Mouse (Mus musculus) limb, embryonic 13.5 days (tissue): Measurements from ENCODE around the gene Rad51d. TPM values are rescaled to one million over a fixed set of nuclear protein-coding genes. Genes with fewer than 3 reads are reported as not detected.

ENCODE experiments used
- ATAC-seq: fragments of 200-750 bp; cut with Nextera tagmentation; 2 replicates; pipeline ENCODE4 v1.8.0; 2017; ENCODE audit warnings: low read depth, moderate number of reproducible peaks, moderate TSS enrichment; ENCODE audit not compliant: low FRiP score
- H3K27ac ChIP-seq: fragments of 300-500 bp; sonication (generic); 2 replicates; pipeline ENCODE4 v1.5.1; 2015; ENCODE audit warnings: inconsistent platforms, mild to moderate bottlenecking, moderate library complexity
- H3K27me3 ChIP-seq: fragments of 300-500 bp; sonication (generic); 2 replicates; pipeline ENCODE4 v1.6.1; 2015; ENCODE audit warnings: mild to moderate bottlenecking, inconsistent platforms
- H3K36me3 ChIP-seq: fragments of 300-500 bp; sonication (generic); 2 replicates; pipeline ENCODE4 v1.6.1; 2015; ENCODE audit warnings: inconsistent platforms, mild to moderate bottlenecking, moderate library complexity
- H3K4me1 ChIP-seq: fragments of 300-500 bp; sonication (generic); 2 replicates; pipeline ENCODE4 v1.6.1; 2015; ENCODE audit warnings: inconsistent platforms
- H3K4me2 ChIP-seq: fragments of 300-500 bp; sonication (generic); replicated peaks from 2 replicates; pipeline ENCODE4 v1.6.1; 2015; ENCODE audit warnings: inconsistent platforms, mild to moderate bottlenecking, moderate library complexity
- H3K4me3 ChIP-seq: fragments of 300-500 bp; sonication (generic); 2 replicates; pipeline ENCODE4 v1.5.1; 2015; ENCODE audit warnings: moderate library complexity, mild to moderate bottlenecking, inconsistent platforms
- H3K9ac ChIP-seq: fragments of 300-500 bp; sonication (generic); 2 replicates; pipeline ENCODE4 v1.6.1; 2015; ENCODE audit warnings: mild to moderate bottlenecking, inconsistent platforms
- H3K9me3 ChIP-seq: fragments of 300-500 bp; sonication (generic); 2 replicates; pipeline ENCODE4 v1.6.1; 2016; ENCODE audit warnings: inconsistent platforms
- WGBS: fragments of 180-500 bp; shearing (Covaris S2); methylation state at CpG from one replicate; pipeline ENCODE4 v1.1.7; 2015; 5-methylcytosine and 5-hydroxymethylcytosine counted together
- polyA plus RNA-seq: library from polyadenylated mRNA; unstranded; fragments of >200 nt; fragmentation: Nextera tagmentation; extraction: Ambion mirVana; gene quantifications from 2 replicates; pipeline ENCODE4 v1.2.1, GENCODE M21; 2015

Rad51d gene
- polyA plus RNA-seq, 1 experiment from 2014 or later: 12.6 TPM

DNA sequence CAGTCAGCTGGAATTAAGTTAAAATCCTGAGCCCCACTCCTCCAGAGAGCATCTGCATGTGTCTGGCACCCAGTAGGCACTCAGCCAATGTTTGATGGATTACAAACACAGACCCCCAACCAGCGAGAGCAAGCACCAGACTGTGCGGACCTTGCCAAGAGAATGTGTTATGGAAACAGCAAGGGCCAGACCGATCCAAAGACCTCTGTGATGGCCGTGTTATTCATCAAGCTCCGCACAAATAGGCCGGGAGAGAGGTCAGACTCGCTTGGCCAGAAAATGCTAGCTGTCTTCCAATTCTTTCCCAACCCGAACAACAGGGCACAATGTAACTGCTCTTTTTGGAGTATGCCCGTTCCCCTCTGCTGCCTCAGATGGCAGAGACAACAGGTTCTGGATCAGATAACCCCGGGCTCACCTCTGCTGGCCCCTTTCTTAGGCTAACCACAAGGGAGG, 1.9 kb downstream of the Rad51d start:
- H3K27ac ChIP-seq: no peak overlapping the region
- H3K4me3 ChIP-seq: no peak overlapping the region
- no peaks in the 10 kb centered on the region for H3K9me3 ChIP-seq
- H3K9ac ChIP-seq: no peak overlapping the region
- 68% methylated on average over 10 of the region's 10 CpGs for WGBS
- H3K4me1 ChIP-seq: peaks cover 19% of the 10 kb centered on the region
- H3K27me3 ChIP-seq: peaks cover 15% of the 10 kb centered on the region; the same call in 1 of the 2 replicates
- H3K4me2 ChIP-seq: no peak overlapping the region
- no peaks in the 10 kb centered on the region for H3K36me3 ChIP-seq
- ATAC-seq: no peak

DNA sequence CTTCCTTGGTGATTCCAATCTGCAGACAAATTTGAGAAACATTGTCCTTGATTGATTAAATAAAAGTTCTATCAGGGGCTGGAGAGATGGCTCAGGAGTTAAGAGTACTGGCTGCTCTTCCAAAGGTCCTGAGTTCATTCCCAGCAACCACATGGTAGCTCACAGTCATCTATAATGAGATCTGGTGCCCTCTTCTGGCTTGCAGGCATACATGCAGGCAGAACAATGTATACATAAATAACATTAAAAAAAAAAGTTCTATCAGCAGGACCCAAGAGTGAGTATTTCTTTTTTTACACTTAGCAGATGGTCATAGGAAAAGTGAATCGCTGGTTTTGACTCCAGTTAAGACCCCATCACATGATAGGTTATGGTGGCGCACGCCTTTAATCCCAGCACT, 3.9 kb downstream of the Rad51d start:
- H3K4me2 ChIP-seq: no peak overlapping the region
- H3K9ac ChIP-seq: no peak overlapping the region
- H3K4me3 ChIP-seq: no peak overlapping the region
- H3K4me1 ChIP-seq: peaks cover 19% of the 10 kb centered on the region
- H3K27ac ChIP-seq: no peak overlapping the region
- H3K36me3 ChIP-seq: no peaks in the 10 kb centered on the region
- no peaks in the 10 kb centered on the region for H3K9me3 ChIP-seq
- WGBS: 87% methylated on average over 3 of the region's 3 CpGs
- peaks cover 3% of the 10 kb centered on the region; the same call in 1 of the 2 replicates for H3K27me3 ChIP-seq
- no peak for ATAC-seq

DNA sequence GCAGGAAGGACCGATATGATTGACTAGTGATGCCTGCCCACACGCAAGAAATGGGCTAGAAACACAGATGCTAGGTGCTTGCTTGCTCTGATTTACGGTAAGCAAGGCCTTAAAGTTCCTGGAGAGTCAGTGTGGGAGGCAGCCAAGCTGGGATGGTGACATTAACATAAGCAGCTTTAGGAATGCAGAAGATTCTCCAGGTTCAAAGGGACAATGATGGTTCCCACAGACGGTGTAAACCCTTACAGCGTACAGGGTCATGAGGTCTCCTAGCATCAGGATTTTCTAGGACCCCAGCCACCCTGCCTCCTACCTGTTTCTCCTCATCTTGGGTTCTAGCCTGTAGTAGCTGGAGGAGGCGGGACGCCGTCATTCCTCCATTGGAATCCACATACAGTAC, 7.2 kb downstream of the Rad51d start:
- Histone ChIP-seq H3K4me1 (0 out of 2 replicates have a peak, but pooled peaks cover under 1% of the 10 kb centered on the region), H3K36me3 (peaks cover 13% of the 10 kb centered on the region), H3K4me2 (no peak overlapping the region), H3K4me3 (no peak overlapping the region), H3K27me3 (no peaks in the 10 kb centered on the region), H3K9ac (no peak overlapping the region), H3K9me3 (no peaks in the 10 kb centered on the region), H3K27ac (no peak overlapping the region)
- 61% methylated on average over 8 of the region's 8 CpGs for WGBS
- ATAC-seq: no peak

DNA sequence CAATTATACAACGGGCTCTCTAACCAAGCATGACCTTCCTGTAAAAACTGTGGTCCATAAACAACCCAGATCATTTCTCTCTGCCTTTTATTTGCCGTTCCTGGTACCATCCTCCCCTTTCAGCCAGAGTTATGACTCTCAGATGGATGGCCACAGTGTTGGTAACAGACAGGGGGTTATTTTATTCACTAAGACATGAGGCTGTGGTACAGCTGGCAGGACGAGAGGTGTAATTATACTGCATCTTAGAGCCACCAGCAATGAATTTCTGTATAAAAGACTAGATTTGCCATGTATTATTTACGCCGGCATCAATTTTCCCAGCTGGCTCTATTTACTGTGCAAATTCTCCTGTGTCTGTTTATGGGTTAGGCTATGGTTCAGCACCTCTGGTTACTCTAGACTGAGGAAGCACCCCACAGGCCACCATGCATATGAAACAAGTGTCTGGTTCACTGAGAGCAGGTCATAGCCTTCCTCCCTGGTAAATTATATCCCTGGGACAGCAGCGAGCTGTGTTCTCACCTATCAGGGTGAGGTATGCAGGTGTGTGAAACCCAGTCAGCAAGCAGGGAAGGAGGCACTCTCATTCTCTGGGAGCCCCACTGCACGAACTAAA, 12.6 kb downstream of the Rad51d start:
- Histone ChIP-seq H3K4me1 (no peaks in the 10 kb centered on the region), H3K27ac (no peak overlapping the region), H3K9me3 (no peaks in the 10 kb centered on the region), H3K4me3 (no peak overlapping the region), H3K9ac (no peak overlapping the region), H3K27me3 (no peaks in the 10 kb centered on the region), H3K4me2 (no peak overlapping the region), H3K36me3 (peaks cover 13% of the 10 kb centered on the region)
- no peak for ATAC-seq
- 71% methylated on average over 7 of the region's 7 CpGs for WGBS

DNA sequence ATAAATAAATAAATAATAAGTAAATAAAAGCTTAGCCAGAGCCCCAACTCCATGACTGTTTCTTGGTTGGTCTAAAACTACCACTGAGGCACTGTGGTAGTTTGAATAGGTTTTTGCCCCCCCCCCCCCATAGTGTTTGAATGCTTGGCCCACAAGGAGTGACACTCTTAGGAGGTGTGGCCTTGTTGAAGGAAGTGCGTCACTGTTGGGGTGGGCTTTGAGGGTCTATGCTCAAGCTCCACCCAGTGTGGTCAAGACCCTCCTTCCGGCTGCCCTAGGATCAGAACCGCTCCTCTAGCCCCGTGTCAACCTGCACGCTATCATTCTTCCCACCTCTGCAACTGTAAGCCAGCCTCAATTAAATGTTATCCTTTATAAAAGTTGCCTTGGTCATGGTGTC, 14.8 kb downstream of the Rad51d start:
- 90% methylated on average over 5 of the region's 5 CpGs for WGBS
- H3K27ac ChIP-seq: no peak overlapping the region
- no peak overlapping the region for H3K4me2 ChIP-seq
- no peak for ATAC-seq
- no peaks in the 10 kb centered on the region for H3K9me3 ChIP-seq
- no peaks in the 10 kb centered on the region for H3K27me3 ChIP-seq
- no peak overlapping the region for H3K9ac ChIP-seq
- no peak overlapping the region for H3K4me3 ChIP-seq
- H3K36me3 ChIP-seq: peaks cover 13% of the 10 kb centered on the region
- no peaks in the 10 kb centered on the region for H3K4me1 ChIP-seq

DNA sequence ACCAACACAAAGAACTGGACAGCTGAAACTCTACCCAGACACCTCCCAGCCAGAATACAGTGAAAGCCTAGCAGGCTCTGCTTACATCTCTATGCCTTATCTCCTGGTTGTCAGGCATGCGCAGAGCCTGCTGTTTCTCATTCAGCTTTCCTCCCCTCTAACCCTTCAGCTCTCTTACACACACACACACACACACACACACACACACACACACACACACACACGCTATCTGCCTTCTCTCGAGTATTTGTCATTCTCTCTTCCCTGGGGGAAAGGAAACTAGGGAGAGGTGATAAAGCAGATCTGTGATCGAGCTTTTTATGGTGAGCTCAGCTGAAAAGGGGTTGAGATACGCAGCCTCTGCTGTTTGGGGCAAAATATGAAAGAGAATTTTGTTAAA, 15.5 kb downstream of the Rad51d start:
- Histone ChIP-seq H3K4me1 (no peaks in the 10 kb centered on the region), H3K27ac (no peak overlapping the region), H3K36me3 (peaks cover 12% of the 10 kb centered on the region), H3K9me3 (no peaks in the 10 kb centered on the region), H3K4me3 (no peak overlapping the region), H3K4me2 (no peak overlapping the region), H3K27me3 (no peaks in the 10 kb centered on the region), H3K9ac (no peak overlapping the region)
- 77% methylated on average over 5 of the region's 5 CpGs for WGBS
- no peak for ATAC-seq

DNA sequence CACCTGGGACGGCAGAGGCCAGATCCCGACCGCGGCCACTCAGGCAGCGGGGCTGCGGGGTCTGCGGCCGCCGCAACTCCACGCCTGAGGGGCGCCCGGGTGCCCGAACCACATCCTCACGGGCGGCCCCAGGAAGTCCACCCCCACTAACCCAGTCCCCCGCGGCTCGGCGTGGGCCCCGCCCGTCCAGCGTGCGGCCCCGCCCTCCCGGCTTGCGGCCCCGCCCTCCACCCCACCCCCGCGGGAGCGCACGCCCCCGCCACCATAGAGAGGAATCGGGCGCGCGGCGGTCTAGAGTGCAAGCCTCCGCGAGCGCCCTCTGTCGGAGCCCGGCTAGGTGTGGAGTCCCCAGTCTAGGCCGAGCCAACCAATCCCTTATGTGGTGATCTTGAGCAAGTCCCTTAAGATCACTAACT, 19.4 kb downstream of the Rad51d start, which contains the start of gene Rffl:
TSS of gene Rffl (minus strand) at position 180 of the 416 bp plus-strand sequence.
- H3K9ac ChIP-seq: peak within 1 kb of the TSS; percentile 81
- H3K27me3 ChIP-seq: no peaks in the 10 kb centered on the region
- H3K4me3 ChIP-seq: peak within 1 kb of the TSS; percentile 85
- H3K27ac ChIP-seq: peak within 1 kb of the TSS; percentile 22; the same call in 1 of the 2 replicates
- no peaks in the 10 kb centered on the region for H3K36me3 ChIP-seq
- no peaks in the 10 kb centered on the region for H3K9me3 ChIP-seq
- peak within 1 kb of the TSS; percentile 77 for H3K4me2 ChIP-seq
- WGBS: under 1% methylated on average over 39 of the region's 43 CpGs
- peak; percentile 97 for ATAC-seq
- H3K4me1 ChIP-seq: peaks cover 6% of the 10 kb centered on the region

DNA sequence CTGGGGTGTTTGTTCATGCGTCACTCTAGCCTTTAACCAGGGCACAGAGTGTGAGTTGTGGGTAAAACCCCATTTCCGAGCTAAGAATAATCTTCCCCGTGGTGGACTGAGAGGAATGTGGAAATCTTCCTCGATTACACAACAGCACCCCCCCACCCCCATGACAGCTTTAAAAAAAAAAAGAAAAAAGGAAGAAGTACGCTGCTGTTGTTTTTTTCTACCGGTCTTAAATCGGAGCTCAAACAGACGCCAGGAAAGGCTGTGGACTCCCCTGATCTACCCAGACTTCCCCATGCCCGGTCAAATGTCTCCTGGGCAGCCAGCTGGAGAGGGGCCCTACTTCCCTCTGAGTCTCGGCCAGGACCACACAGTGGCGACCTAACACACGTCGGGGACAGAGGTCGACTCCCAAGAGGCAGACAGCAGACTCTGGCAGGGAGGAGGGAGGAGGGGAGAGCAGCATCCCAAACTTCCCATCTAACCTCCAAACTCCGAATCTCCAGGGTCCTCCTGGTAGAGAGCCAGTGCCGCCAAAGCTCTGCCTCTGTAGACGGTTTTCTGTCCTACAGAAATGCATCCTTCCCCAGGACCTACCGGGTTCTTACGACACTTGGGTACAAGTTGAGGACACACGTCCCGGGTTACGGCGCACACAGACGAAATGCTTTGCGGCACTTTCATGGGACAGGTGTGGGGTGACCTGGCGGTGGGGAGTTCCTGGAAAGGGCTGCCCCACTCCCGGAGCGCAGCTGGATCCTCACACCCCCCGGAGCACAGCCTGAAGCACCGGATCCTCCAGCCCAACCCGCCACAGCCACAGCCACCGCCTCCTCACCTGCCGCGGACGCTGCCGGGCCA, 20.0 kb downstream of the Rad51d start:
- no peaks in the 10 kb centered on the region for H3K36me3 ChIP-seq
- WGBS: 4% methylated on average over 34 of the region's 36 CpGs
- H3K4me2 ChIP-seq: peak overlapping the region; percentile 77
- peak; percentile 33; the same call in 1 of the 2 replicates for ATAC-seq
- H3K4me3 ChIP-seq: peak overlapping the region; percentile 85
- peaks cover 6% of the 10 kb centered on the region for H3K4me1 ChIP-seq
- peak overlapping the region; percentile 22; the same call in 1 of the 2 replicates for H3K27ac ChIP-seq
- no peaks in the 10 kb centered on the region for H3K27me3 ChIP-seq
- peak overlapping the region; percentile 81 for H3K9ac ChIP-seq
- no peaks in the 10 kb centered on the region for H3K9me3 ChIP-seq

DNA sequence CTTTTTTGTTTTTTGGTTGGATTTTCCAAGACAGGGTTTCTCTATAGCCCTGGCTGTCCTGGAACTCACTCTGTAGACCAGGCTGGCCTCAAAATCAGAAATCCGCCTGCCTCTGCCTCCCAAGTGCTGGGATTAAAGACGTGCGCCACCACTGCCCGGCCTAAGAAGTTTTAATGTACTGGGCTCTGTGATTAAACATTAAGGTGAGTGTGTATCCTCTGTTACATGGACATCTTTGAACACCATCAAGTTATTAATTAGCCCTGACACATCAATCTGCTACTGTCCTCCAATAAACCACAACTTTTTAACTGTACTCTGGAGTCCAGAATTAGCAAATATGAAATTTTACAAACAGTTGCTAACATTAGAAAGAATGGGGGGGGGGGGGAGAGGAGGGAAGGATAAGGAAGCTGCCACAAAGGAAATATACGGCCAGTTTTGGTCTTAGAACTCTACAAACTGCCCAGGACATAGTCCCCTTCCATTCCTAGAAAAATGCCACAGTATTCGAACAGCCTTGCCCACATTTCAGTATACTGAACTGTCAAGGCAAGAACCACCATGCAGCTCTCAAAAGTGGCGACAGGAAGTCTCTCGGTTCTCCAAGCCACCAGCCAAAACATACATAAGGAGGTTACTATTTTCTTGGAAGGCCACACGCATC, 20.8 kb downstream of the Rad51d start:
- Histone ChIP-seq H3K27me3 (no peaks in the 10 kb centered on the region), H3K4me1 (peaks cover 6% of the 10 kb centered on the region), H3K27ac (no peak overlapping the region), H3K4me2 (peak overlapping the region; percentile 77), H3K9ac (peak overlapping the region; percentile 81), H3K36me3 (no peaks in the 10 kb centered on the region), H3K9me3 (no peaks in the 10 kb centered on the region), H3K4me3 (peak overlapping the region; percentile 85)
- no peak for ATAC-seq
- 72% methylated on average over 9 of the region's 9 CpGs for WGBS

DNA sequence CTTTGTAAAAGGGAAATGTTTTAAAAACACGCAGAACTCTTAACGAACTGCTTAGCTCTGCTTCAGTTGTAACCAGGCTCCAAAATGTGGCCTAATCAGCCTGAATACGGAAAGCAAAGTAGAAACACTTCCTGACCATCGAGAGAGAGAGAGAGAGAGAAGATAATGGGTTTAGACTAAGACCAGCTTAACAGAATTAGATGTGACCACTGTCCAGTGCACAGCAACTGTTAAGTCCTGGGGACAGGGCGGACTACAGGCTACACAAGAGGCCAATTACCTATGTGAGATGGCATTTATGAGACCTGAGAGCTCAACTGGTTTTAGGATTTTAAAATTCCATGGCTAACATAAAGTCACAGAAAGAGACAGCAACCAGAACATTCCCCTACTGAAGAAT, 22.5 kb downstream of the Rad51d start:
- Histone ChIP-seq H3K27me3 (no peaks in the 10 kb centered on the region), H3K4me1 (peaks cover 9% of the 10 kb centered on the region), H3K27ac (no peak overlapping the region), H3K9ac (no peak overlapping the region), H3K9me3 (no peaks in the 10 kb centered on the region), H3K4me2 (no peak overlapping the region), H3K4me3 (no peak overlapping the region), H3K36me3 (no peaks in the 10 kb centered on the region)
- ATAC-seq: no peak
- WGBS: 63% methylated on average over 5 of the region's 5 CpGs

DNA sequence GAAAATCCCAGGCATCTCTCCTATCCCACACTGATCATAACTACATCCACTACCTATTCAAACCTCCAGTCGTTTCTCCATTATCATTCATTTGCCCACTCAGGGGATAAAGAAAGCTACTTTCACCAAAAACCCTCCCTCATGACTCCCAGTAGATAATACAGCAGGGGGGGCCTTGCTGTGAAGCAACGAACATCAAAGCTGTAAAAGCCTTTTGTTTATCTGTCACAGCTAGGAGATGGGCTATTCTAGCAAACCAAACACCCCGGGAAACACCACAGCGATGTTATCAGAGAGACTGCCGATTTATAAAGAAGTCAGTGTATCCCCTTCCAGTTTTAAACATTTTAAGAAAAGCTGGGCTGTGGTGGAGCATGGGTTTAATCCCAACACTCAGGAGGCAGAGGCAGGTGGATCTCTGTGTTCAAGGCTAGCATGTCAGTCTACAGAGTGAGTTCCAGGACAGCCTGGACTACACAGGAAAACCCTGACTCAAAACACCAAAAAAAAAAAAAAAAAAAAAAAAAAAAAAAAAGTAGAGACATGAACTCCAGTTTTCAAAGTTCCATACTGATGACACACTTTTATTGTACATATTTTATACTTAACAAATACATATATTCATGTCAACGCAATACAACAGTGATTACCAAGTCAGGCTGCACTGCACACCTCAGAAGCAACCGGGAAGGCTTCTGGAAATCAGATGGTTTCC, 23.4 kb downstream of the Rad51d start:
- ATAC-seq: no peak
- H3K27ac ChIP-seq: no peak overlapping the region
- no peak overlapping the region for H3K4me2 ChIP-seq
- no peaks in the 10 kb centered on the region for H3K9me3 ChIP-seq
- peaks cover 17% of the 10 kb centered on the region for H3K4me1 ChIP-seq
- 33% methylated on average over 7 of the region's 7 CpGs for WGBS
- no peak overlapping the region for H3K4me3 ChIP-seq
- no peak overlapping the region for H3K9ac ChIP-seq
- H3K27me3 ChIP-seq: no peaks in the 10 kb centered on the region
- no peaks in the 10 kb centered on the region for H3K36me3 ChIP-seq
